Mouse (Mus musculus): ENCODE measurements around the gene Npb. TPM values are rescaled to one million over a fixed set of nuclear protein-coding genes. Genes with fewer than 3 reads are reported as not detected.
A peak's percentile ranks its signal among the peaks of the same experiment; 100 is the strongest.

Gene Npb
- polyA plus RNA-seq, 1 experiment from 2014 or later, result 2.7 TPM

DNA sequence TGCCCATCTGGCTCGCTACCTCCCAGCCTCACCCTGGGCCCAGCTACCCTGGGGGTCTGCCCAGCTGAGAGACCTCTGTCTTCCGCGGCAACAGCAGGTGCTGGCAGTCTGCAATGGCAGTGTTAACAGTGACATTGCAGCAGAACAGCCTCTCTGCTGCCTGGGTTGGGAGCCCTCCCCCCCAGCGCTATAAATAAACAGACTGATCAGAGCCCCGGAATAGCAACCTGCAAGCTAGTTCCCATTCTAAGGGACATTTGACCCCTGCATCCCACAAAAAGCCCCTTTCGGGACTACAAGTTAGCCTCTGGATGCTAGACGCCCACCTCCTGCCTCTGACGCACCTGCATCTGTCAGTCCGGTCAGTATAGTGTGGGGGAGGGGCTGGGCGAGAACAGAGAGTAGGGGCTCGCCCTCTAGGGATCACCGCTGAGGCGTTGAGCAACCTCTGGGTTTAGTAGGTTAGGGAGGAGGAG, 39.8 kb downstream of the Npb start, which contains the start of gene Myadml2:
Gene Myadml2, minus strand, starts transcription at position 158 of the 476 bp plus-strand sequence.
- Histone ChIP-seq H3K4me3 (replicated peaks) (peak within 1 kb of the TSS; percentile 7; the same call in 1 of the 2 replicates), H3K27ac (no peak within 1 kb of the TSS), H3K4me1 (replicated peaks) (peaks cover 9% of the 10 kb centered on the region), H3K4me2 (replicated peaks) (peak within 1 kb of the TSS; percentile 52), H3K36me3 (no peaks in the 10 kb centered on the region), H3K9me3 (no peaks in the 10 kb centered on the region), H3K27me3 (replicated peaks) (peaks cover 13% of the 10 kb centered on the region; the same call in 1 of the 2 replicates), H3K9ac (peak within 1 kb of the TSS; percentile 39)
- WGBS, result 4% methylated on average over 13 of the region's 13 CpGs
- ATAC-seq, result no peak

- no peak for ATAC-seq
- Histone ChIP-seq H3K9me3 (no peaks in the 10 kb centered on the region), H3K9ac (no peak overlapping the region), H3K4me2 (replicated peaks) (no peak overlapping the region), H3K4me3 (replicated peaks) (no peak overlapping the region), H3K4me1 (replicated peaks) (peaks cover 7% of the 10 kb centered on the region), H3K36me3 (no peaks in the 10 kb centered on the region), H3K27ac (no peak overlapping the region), H3K27me3 (replicated peaks) (peaks cover 21% of the 10 kb centered on the region; the same call in 1 of the 2 replicates)
- WGBS, result 70% methylated on average over 3 of the region's 3 CpGs
Observed at GRCm38 (mm10) chr11:120651872-120652271, 43.6 kb downstream of the Npb start.

DNA sequence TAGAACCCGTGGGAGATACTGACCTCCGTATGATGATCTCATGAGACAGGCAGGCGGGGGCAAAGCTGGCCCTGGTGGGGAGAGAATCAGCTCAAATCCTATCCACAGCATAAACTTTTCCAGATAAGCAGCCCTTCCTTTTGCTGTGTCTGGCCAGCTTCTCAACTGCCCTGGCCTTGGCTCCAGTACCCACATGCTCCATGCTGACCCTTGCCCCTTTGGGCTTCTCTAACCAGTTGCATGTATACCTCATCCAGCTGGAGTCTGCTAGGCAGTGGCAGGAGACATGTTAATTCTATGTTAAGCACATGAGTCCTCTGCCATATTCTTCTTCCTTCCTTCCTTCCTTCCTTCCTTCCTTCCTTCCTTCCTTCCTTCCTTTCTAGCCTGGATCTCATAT, 46.5 kb downstream of the Npb start:
- no peak for ATAC-seq
- Histone ChIP-seq H3K4me3 (replicated peaks) (no peak overlapping the region), H3K9ac (no peak overlapping the region), H3K4me1 (replicated peaks) (peaks cover 3% of the 10 kb centered on the region; the same call in 1 of the 2 replicates), H3K9me3 (no peaks in the 10 kb centered on the region), H3K4me2 (replicated peaks) (no peak overlapping the region), H3K36me3 (no peaks in the 10 kb centered on the region), H3K27me3 (replicated peaks) (peaks cover 36% of the 10 kb centered on the region), H3K27ac (no peak overlapping the region)
- WGBS, result 71% methylated on average over 3 of the region's 3 CpGs

DNA sequence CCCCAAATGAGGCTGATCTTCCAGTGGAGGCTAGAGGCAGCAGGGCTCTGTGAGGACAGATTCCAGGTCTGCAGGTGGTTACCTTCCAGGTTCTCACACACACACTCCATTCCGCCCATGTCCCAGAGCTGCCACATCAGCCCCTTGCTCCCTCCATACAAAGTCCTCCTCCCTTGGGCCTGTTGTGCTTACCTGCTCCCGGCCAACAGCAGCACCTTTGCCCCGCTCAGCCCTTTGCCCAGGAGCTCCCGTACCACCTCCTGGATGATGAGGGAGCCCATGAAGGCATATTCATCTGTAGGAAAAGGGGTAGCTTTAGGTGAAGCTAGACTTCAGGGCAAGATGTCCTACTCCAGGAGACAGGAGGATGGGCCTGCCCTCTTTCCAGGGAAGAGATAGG, 49.0 kb downstream of the Npb start:
- Histone ChIP-seq H3K9me3 (no peaks in the 10 kb centered on the region), H3K36me3 (no peaks in the 10 kb centered on the region), H3K9ac (no peak overlapping the region), H3K4me1 (replicated peaks) (peaks cover 20% of the 10 kb centered on the region), H3K4me3 (replicated peaks) (no peak overlapping the region), H3K27me3 (replicated peaks) (peaks cover 61% of the 10 kb centered on the region), H3K27ac (no peak overlapping the region), H3K4me2 (replicated peaks) (no peak overlapping the region)
- 82% methylated on average over 4 of the region's 4 CpGs for WGBS
- no peak for ATAC-seq

Other genes starting within 250 kb of the Npb start
- 0.18 TPM in 1 of 2 replicates, not detected in the other for gene Fscn2, start 246.9 kb upstream of the Npb start, polyA plus RNA-seq (2015; fragmentation: Nextera tagmentation; extraction: Ambion mirVana)
- 24.2 and 29.4 TPM in 2 replicates for gene Faap100, start 229.7 kb upstream of the Npb start, polyA plus RNA-seq (2015; fragmentation: Nextera tagmentation; extraction: Ambion mirVana)
- gene Nploc4, start 170.8 kb upstream of the Npb start, polyA plus RNA-seq (2015; fragmentation: Nextera tagmentation; extraction: Ambion mirVana), result 26.6 and 28.9 TPM in 2 replicates
- gene Tspan10, start 165.8 kb upstream of the Npb start, polyA plus RNA-seq (2015; fragmentation: Nextera tagmentation; extraction: Ambion mirVana), result not detected in 2 replicates
- 0.18 and 0.34 TPM in 2 replicates for gene Pde6g, start 155.0 kb upstream of the Npb start, polyA plus RNA-seq (2015; fragmentation: Nextera tagmentation; extraction: Ambion mirVana)
- 16.4 and 18.2 TPM in 2 replicates for gene Oxld1, start 150.4 kb upstream of the Npb start, polyA plus RNA-seq (2015; fragmentation: Nextera tagmentation; extraction: Ambion mirVana)
- gene Ccdc137, start 150.4 kb upstream of the Npb start, polyA plus RNA-seq (2015; fragmentation: Nextera tagmentation; extraction: Ambion mirVana), result 27.6 and 31.3 TPM in 2 replicates
- 34.7 and 36.5 TPM in 2 replicates for gene Arl16, start 140.9 kb upstream of the Npb start, polyA plus RNA-seq (2015; fragmentation: Nextera tagmentation; extraction: Ambion mirVana)
- gene Mrpl12, start 123.9 kb upstream of the Npb start, polyA plus RNA-seq (2015; fragmentation: Nextera tagmentation; extraction: Ambion mirVana), result 222 and 231 TPM in 2 replicates
- 79.1 and 90.1 TPM in 2 replicates for gene Slc25a10, start 116.6 kb upstream of the Npb start, polyA plus RNA-seq (2015; fragmentation: Nextera tagmentation; extraction: Ambion mirVana)
- gene Gcgr, start 77.8 kb upstream of the Npb start, polyA plus RNA-seq (2015; fragmentation: Nextera tagmentation; extraction: Ambion mirVana), result 0.58 and 0.67 TPM in 2 replicates
- 135 and 142 TPM in 2 replicates for gene Mcrip1, start 58.8 kb upstream of the Npb start, polyA plus RNA-seq (2015; fragmentation: Nextera tagmentation; extraction: Ambion mirVana)
- gene Ppp1r27, start 57.3 kb upstream of the Npb start, polyA plus RNA-seq (2015; fragmentation: Nextera tagmentation; extraction: Ambion mirVana), result not detected in 2 replicates
- 992 and 1,107 TPM in 2 replicates for gene P4hb, start 35.2 kb upstream of the Npb start, polyA plus RNA-seq (2015; fragmentation: Nextera tagmentation; extraction: Ambion mirVana)
- gene Arhgdia, start 26.9 kb upstream of the Npb start, polyA plus RNA-seq (2015; fragmentation: Nextera tagmentation; extraction: Ambion mirVana), result 559 and 611 TPM in 2 replicates
- gene Alyref, start 10.1 kb upstream of the Npb start, polyA plus RNA-seq (2015; fragmentation: Nextera tagmentation; extraction: Ambion mirVana), result 406 and 459 TPM in 2 replicates
- gene Anapc11, start 10.1 kb upstream of the Npb start, polyA plus RNA-seq (2015; fragmentation: Nextera tagmentation; extraction: Ambion mirVana), result 178 and 194 TPM in 2 replicates
- gene Pcyt2, start 9.5 kb downstream of the Npb start, polyA plus RNA-seq (2015; fragmentation: Nextera tagmentation; extraction: Ambion mirVana), result 250 and 306 TPM in 2 replicates
- 40.1 and 42.2 TPM in 2 replicates for gene Sirt7, start 16.8 kb downstream of the Npb start, polyA plus RNA-seq (2015; fragmentation: Nextera tagmentation; extraction: Ambion mirVana)
- gene Mafg, start 25.1 kb downstream of the Npb start, polyA plus RNA-seq (2015; fragmentation: Nextera tagmentation; extraction: Ambion mirVana), result 26.9 and 28.5 TPM in 2 replicates
- gene Pycr1, start 35.3 kb downstream of the Npb start, polyA plus RNA-seq (2015; fragmentation: Nextera tagmentation; extraction: Ambion mirVana), result 26.4 TPM in 2 replicates
- not detected in 2 replicates for gene Myadml2, start 39.7 kb downstream of the Npb start, polyA plus RNA-seq (2015; fragmentation: Nextera tagmentation; extraction: Ambion mirVana)
- 1.6 and 3.0 TPM in 2 replicates for gene Notum, start 52.7 kb downstream of the Npb start, polyA plus RNA-seq (2015; fragmentation: Nextera tagmentation; extraction: Ambion mirVana)
- gene Aspscr1, start 64.5 kb downstream of the Npb start, polyA plus RNA-seq (2015; fragmentation: Nextera tagmentation; extraction: Ambion mirVana), result 96.0 and 103 TPM in 2 replicates
- gene Cenpx, start 105.3 kb downstream of the Npb start, polyA plus RNA-seq (2015; fragmentation: Nextera tagmentation; extraction: Ambion mirVana), result 163 and 170 TPM in 2 replicates
- 42.0 and 45.4 TPM in 2 replicates for gene Lrrc45, start 105.4 kb downstream of the Npb start, polyA plus RNA-seq (2015; fragmentation: Nextera tagmentation; extraction: Ambion mirVana)
- 34.2 and 35.8 TPM in 2 replicates for gene Rac3, start 113.0 kb downstream of the Npb start, polyA plus RNA-seq (2015; fragmentation: Nextera tagmentation; extraction: Ambion mirVana)
- gene Dcxr, start 118.8 kb downstream of the Npb start, polyA plus RNA-seq (2015; fragmentation: Nextera tagmentation; extraction: Ambion mirVana), result 31.3 and 41.7 TPM in 2 replicates
- gene Cbr2, start 123.6 kb downstream of the Npb start, polyA plus RNA-seq (2015; fragmentation: Nextera tagmentation; extraction: Ambion mirVana), result 0.79 and 2.4 TPM in 2 replicates
- 6.8 and 10.3 TPM in 2 replicates for gene Hmga1b, start 154.3 kb downstream of the Npb start, polyA plus RNA-seq (2015; fragmentation: Nextera tagmentation; extraction: Ambion mirVana)
- 33.1 and 36.5 TPM in 2 replicates for gene Rfng, start 175.7 kb downstream of the Npb start, polyA plus RNA-seq (2015; fragmentation: Nextera tagmentation; extraction: Ambion mirVana)
- 170 and 184 TPM in 2 replicates for gene Gps1, start 175.8 kb downstream of the Npb start, polyA plus RNA-seq (2015; fragmentation: Nextera tagmentation; extraction: Ambion mirVana)
- 76.5 and 82.1 TPM in 2 replicates for gene Dus1l, start 187.9 kb downstream of the Npb start, polyA plus RNA-seq (2015; fragmentation: Nextera tagmentation; extraction: Ambion mirVana)
- gene Fasn, start 216.1 kb downstream of the Npb start, polyA plus RNA-seq (2015; fragmentation: Nextera tagmentation; extraction: Ambion mirVana), result 48.8 and 54.3 TPM in 2 replicates

Data from intestine, embryonic 15.5 days (tissue).